Mouse (Mus musculus): ENCODE data around the gene Sar1b. TPM values are rescaled to one million over a fixed set of nuclear protein-coding genes. Genes with fewer than 3 reads are reported as not detected.
"Not testable (repeated sequence)": the region's sequence is repeated elsewhere in the genome, so short reads cannot be mapped to it uniquely, and the experiment has no call there.

Gene Sar1b
- polyA plus RNA-seq, 1 experiment from 2014 or later = 148 TPM

- H3K9me3 ChIP-seq (ENCODE audit: control insufficient read depth, low read length); H3K9ac ChIP-seq (ENCODE audit: low read length); H3K27ac ChIP-seq (replicated peaks in 1 of 2; ENCODE audit: control insufficient read depth in 1 of 2, insufficient read depth in 1 of 2, low read depth in 2 of 2, low read length in 2 of 2); H3K27me3 ChIP-seq (ENCODE audit: control insufficient read depth, insufficient read depth, low read length); H3K4me1 ChIP-seq (ENCODE audit: control insufficient read depth in 2 of 2, insufficient read depth in 2 of 2, low read length in 2 of 2); H3K4me3 ChIP-seq (ENCODE audit: control insufficient read depth in 1 of 2, insufficient read depth in 1 of 2, low read depth in 1 of 2, low read length in 2 of 2); ATAC-seq (ENCODE audit: insufficient number of reproducible peaks, insufficient read depth, low FRiP score, low read depth); H3K4me2 ChIP-seq (ENCODE audit: low read length); H3K36me3 ChIP-seq (ENCODE audit: control insufficient read depth, insufficient read depth, low read length): not testable (repeated sequence)
- 68% methylated on average over 6 of the region's 6 CpGs for WGBS
These were observed 11.8 kb upstream of the Sar1b start for GRCm38 (mm10) chr11:51751623-51752225.

- peaks cover 5 to 7% of the 10 kb centered on the region in 2 experiments for H3K4me1 ChIP-seq (ENCODE audit: control insufficient read depth in 2 of 2, insufficient read depth in 2 of 2, low read length in 2 of 2)
- no peaks in the 10 kb centered on the region for H3K9me3 ChIP-seq (ENCODE audit: control insufficient read depth, low read length)
- H3K36me3 ChIP-seq (ENCODE audit: control insufficient read depth, insufficient read depth, low read length) = peaks cover 3% of the 10 kb centered on the region; the same call in 1 of the 2 replicates
- H3K4me2 ChIP-seq (ENCODE audit: low read length) = peak overlapping the region; percentile 94
- H3K27ac ChIP-seq (replicated peaks in 1 of 2; ENCODE audit: control insufficient read depth in 1 of 2, insufficient read depth in 1 of 2, low read depth in 2 of 2, low read length in 2 of 2) = peak overlapping the region; percentile 8 to 83
- no peaks in the 10 kb centered on the region; the same call in 1 of the 2 replicates for H3K27me3 ChIP-seq (ENCODE audit: control insufficient read depth, insufficient read depth, low read length)
- ATAC-seq (ENCODE audit: insufficient number of reproducible peaks, insufficient read depth, low FRiP score, low read depth) = peak; percentile 48
- peak overlapping the region; percentile 93 for H3K9ac ChIP-seq (ENCODE audit: low read length)
- peak overlapping the region; percentile 57 to 91 for H3K4me3 ChIP-seq (ENCODE audit: control insufficient read depth in 1 of 2, insufficient read depth in 1 of 2, low read depth in 1 of 2, low read length in 2 of 2)
- WGBS = under 1% methylated on average over 46 of the region's 46 CpGs
These were observed 7.7 kb upstream of the Sar1b start for GRCm38 (mm10) chr11:51755621-51756311.

DNA sequence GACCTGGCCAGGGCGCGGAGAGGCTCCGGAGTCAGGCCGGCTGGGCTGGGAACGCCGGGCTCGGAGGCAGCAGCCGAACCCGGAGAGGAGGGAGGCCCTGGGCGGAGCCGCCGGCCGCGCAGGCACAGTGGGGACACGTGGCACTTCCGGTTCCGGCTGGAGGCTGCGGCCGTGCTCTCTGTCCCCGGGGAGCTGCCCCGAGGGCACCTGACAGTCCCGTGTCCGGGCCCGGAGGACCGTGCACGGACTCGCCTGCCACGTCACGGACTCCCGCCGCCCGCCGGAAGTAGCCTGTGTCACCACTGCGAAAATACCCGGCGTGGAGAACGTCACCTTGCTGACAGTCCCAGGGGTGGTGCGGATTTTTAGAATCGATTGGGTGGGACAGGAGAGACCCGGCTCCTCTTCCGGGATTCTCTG lies 7.1 kb upstream of the Sar1b start:
- H3K27me3 ChIP-seq (ENCODE audit: control insufficient read depth, insufficient read depth, low read length) = no peaks in the 10 kb centered on the region; the same call in 1 of the 2 replicates
- peak overlapping the region; percentile 57 to 91 for H3K4me3 ChIP-seq (ENCODE audit: control insufficient read depth in 1 of 2, insufficient read depth in 1 of 2, low read depth in 1 of 2, low read length in 2 of 2)
- under 1% methylated on average over 41 of the region's 41 CpGs for WGBS
- peak overlapping the region; percentile 94 for H3K4me2 ChIP-seq (ENCODE audit: low read length)
- peaks cover 3% of the 10 kb centered on the region; the same call in 1 of the 2 replicates for H3K36me3 ChIP-seq (ENCODE audit: control insufficient read depth, insufficient read depth, low read length)
- H3K9me3 ChIP-seq (ENCODE audit: control insufficient read depth, low read length) = no peaks in the 10 kb centered on the region
- ATAC-seq (ENCODE audit: insufficient number of reproducible peaks, insufficient read depth, low FRiP score, low read depth) = peak; percentile 97
- H3K9ac ChIP-seq (ENCODE audit: low read length) = peak overlapping the region; percentile 93
- peaks cover 5 to 7% of the 10 kb centered on the region in 2 experiments for H3K4me1 ChIP-seq (ENCODE audit: control insufficient read depth in 2 of 2, insufficient read depth in 2 of 2, low read length in 2 of 2)
- peak overlapping the region; percentile 75 to 83 for H3K27ac ChIP-seq (replicated peaks in 1 of 2; ENCODE audit: control insufficient read depth in 1 of 2, insufficient read depth in 1 of 2, low read depth in 2 of 2, low read length in 2 of 2)

DNA sequence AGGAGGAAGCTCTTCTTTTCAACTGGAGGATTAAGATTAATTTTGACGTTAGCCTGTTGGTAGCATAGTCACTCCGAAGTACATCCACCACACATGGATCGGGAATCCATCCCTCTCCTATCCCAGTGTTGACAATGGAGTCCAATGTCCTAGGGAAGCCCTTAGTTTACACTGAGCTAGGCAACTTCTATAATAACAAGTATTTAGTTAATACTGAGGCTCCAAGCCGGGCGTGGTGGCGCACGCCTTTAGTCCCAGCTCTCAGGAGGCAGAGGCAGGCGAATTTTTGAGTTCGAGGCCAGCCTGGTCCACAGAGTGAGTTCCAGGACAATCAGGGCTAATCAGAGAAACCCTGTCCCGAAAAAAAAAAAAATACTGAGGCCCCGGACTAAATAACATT lies 6.5 kb upstream of the Sar1b start:
- H3K4me2 ChIP-seq (ENCODE audit: low read length) = peak overlapping the region; percentile 94
- WGBS = 76% methylated on average over 11 of the region's 11 CpGs
- H3K27me3 ChIP-seq (ENCODE audit: control insufficient read depth, insufficient read depth, low read length) = no peaks in the 10 kb centered on the region; the same call in 1 of the 2 replicates
- H3K9ac ChIP-seq (ENCODE audit: low read length) = peak overlapping the region; percentile 93
- no peak for ATAC-seq (ENCODE audit: insufficient number of reproducible peaks, insufficient read depth, low FRiP score, low read depth)
- peak overlapping the region; percentile 57 to 91 for H3K4me3 ChIP-seq (ENCODE audit: control insufficient read depth in 1 of 2, insufficient read depth in 1 of 2, low read depth in 1 of 2, low read length in 2 of 2)
- peaks cover 3% of the 10 kb centered on the region; the same call in 1 of the 2 replicates for H3K36me3 ChIP-seq (ENCODE audit: control insufficient read depth, insufficient read depth, low read length)
- no peaks in the 10 kb centered on the region for H3K9me3 ChIP-seq (ENCODE audit: control insufficient read depth, low read length)
- H3K4me1 ChIP-seq (ENCODE audit: control insufficient read depth in 2 of 2, insufficient read depth in 2 of 2, low read length in 2 of 2) = peaks cover 5 to 7% of the 10 kb centered on the region in 2 experiments
- peak overlapping the region; percentile 75 to 83; a peak in 3 of 4 replicates for H3K27ac ChIP-seq (replicated peaks in 1 of 2; ENCODE audit: control insufficient read depth in 1 of 2, insufficient read depth in 1 of 2, low read depth in 2 of 2, low read length in 2 of 2)

GRCm38 (mm10) chr11:51757625-51758024 lies 5.9 kb upstream of the Sar1b start:
- WGBS = 93% methylated on average over 5 of the region's 5 CpGs
- H3K27me3 ChIP-seq (ENCODE audit: control insufficient read depth, insufficient read depth, low read length) = no peaks in the 10 kb centered on the region; the same call in 1 of the 2 replicates
- H3K4me2 ChIP-seq (ENCODE audit: low read length) = no peak overlapping the region
- H3K36me3 ChIP-seq (ENCODE audit: control insufficient read depth, insufficient read depth, low read length) = peaks cover 3% of the 10 kb centered on the region; the same call in 1 of the 2 replicates
- no peak overlapping the region for H3K27ac ChIP-seq (replicated peaks in 1 of 2; ENCODE audit: control insufficient read depth in 1 of 2, insufficient read depth in 1 of 2, low read depth in 2 of 2, low read length in 2 of 2)
- no peak overlapping the region for H3K4me3 ChIP-seq (ENCODE audit: control insufficient read depth in 1 of 2, insufficient read depth in 1 of 2, low read depth in 1 of 2, low read length in 2 of 2)
- ATAC-seq (ENCODE audit: insufficient number of reproducible peaks, insufficient read depth, low FRiP score, low read depth) = no peak
- no peaks in the 10 kb centered on the region for H3K9me3 ChIP-seq (ENCODE audit: control insufficient read depth, low read length)
- H3K4me1 ChIP-seq (ENCODE audit: control insufficient read depth in 2 of 2, insufficient read depth in 2 of 2, low read length in 2 of 2) = peaks cover 5 to 7% of the 10 kb centered on the region in 2 experiments
- H3K9ac ChIP-seq (ENCODE audit: low read length) = no peak overlapping the region

DNA sequence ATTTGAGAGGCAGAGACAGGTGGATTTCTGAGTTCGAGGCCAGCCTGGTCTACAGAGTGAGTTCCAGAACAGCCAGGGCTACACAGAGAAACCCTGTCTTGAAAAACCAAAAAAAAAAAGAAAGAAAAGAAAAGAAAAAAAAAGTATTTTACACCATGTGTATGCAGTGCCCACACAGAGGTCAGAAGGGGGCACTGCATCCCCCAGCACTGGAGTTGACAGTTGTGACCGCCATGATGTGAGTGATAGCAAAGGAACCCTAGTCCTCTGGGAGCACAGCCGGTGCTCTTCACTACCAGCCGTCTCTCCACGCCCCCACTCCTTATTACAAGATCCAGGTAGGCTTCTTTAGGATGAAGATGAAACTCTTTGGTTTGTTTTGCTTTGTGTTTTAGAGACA lies 5.3 kb upstream of the Sar1b start:
- H3K36me3 ChIP-seq (ENCODE audit: control insufficient read depth, insufficient read depth, low read length); ATAC-seq (ENCODE audit: insufficient number of reproducible peaks, insufficient read depth, low FRiP score, low read depth); H3K27ac ChIP-seq (replicated peaks in 1 of 2; ENCODE audit: control insufficient read depth in 1 of 2, insufficient read depth in 1 of 2, low read depth in 2 of 2, low read length in 2 of 2); H3K27me3 ChIP-seq (ENCODE audit: control insufficient read depth, insufficient read depth, low read length); H3K9ac ChIP-seq (ENCODE audit: low read length); H3K4me3 ChIP-seq (ENCODE audit: control insufficient read depth in 1 of 2, insufficient read depth in 1 of 2, low read depth in 1 of 2, low read length in 2 of 2); H3K9me3 ChIP-seq (ENCODE audit: control insufficient read depth, low read length); H3K4me2 ChIP-seq (ENCODE audit: low read length): not testable (repeated sequence)
- 91% methylated on average over 5 of the region's 5 CpGs for WGBS
- H3K4me1 ChIP-seq (ENCODE audit: control insufficient read depth in 2 of 2, insufficient read depth in 2 of 2, low read length in 2 of 2) = peaks cover 5 to 12% of the 10 kb centered on the region in 2 experiments

DNA sequence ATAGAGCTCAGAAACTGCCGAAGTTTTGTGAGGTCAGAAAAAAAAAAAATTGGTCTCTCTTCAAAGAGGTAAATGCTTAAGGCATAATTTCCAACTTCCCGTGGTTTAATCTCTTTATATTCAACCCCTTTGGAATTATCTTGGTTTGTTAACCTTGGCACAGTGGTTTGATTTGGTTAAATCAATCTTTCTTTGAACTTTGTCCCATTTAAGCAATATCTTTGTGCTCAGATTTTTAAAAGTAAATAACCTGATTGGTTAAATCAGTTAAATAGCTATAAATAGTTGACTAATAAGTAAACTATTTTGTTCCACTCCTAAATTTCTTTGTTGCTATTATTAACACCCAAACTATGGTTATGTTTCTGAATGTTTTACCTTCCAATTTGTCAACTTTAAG lies 4.2 kb upstream of the Sar1b start:
- Histone ChIP-seq H3K27me3 (ENCODE audit: control insufficient read depth, insufficient read depth, low read length) (no peaks in the 10 kb centered on the region; the same call in 1 of the 2 replicates), H3K9ac (ENCODE audit: low read length) (no peak overlapping the region), H3K27ac (replicated peaks in 1 of 2; ENCODE audit: control insufficient read depth in 1 of 2, insufficient read depth in 1 of 2, low read depth in 2 of 2, low read length in 2 of 2) (no peak overlapping the region), H3K9me3 (ENCODE audit: control insufficient read depth, low read length) (no peaks in the 10 kb centered on the region), H3K4me2 (ENCODE audit: low read length) (no peak overlapping the region), H3K4me3 (ENCODE audit: control insufficient read depth in 1 of 2, insufficient read depth in 1 of 2, low read depth in 1 of 2, low read length in 2 of 2) (no peak overlapping the region), H3K4me1 (ENCODE audit: control insufficient read depth in 2 of 2, insufficient read depth in 2 of 2, low read length in 2 of 2) (peaks cover 5 to 14% of the 10 kb centered on the region in 2 experiments), H3K36me3 (ENCODE audit: control insufficient read depth, insufficient read depth, low read length) (no peaks in the 10 kb centered on the region)
- WGBS = 85% methylated on average over 2 of the region's 2 CpGs
- ATAC-seq (ENCODE audit: insufficient number of reproducible peaks, insufficient read depth, low FRiP score, low read depth) = no peak
